Mouse (Mus musculus) hindbrain, embryonic 14.5 days (tissue): ENCODE results near the gene Tshz2. TPM values are rescaled to one million over a fixed set of nuclear protein-coding genes. Genes with fewer than 3 reads are reported as not detected.

ENCODE experiments used
- ATAC-seq: fragments of 200-750 bp; cut with Nextera tagmentation; 2 replicates; pipeline ENCODE4 v1.8.0; 2017; ENCODE audit warnings: moderate number of reproducible peaks, mild to moderate bottlenecking, moderate TSS enrichment, moderate library complexity; ENCODE audit not compliant: low FRiP score
- DNase-seq: peaks from one replicate; pipeline ENCODE4 v3.0.0-alpha.2; 2015; ENCODE audit warnings: low spot score
- H3K27ac ChIP-seq: fragments of 300-500 bp; sonication (generic); 2 replicates; pipeline ENCODE4 v1.5.1; 2014; ENCODE audit warnings: mild to moderate bottlenecking, moderate library complexity
- H3K27me3 ChIP-seq: fragments of 300-500 bp; sonication (generic); 2 replicates; pipeline ENCODE4 v1.6.1; 2014; ENCODE audit warnings: mild to moderate bottlenecking, low read length, mixed read lengths; ENCODE audit not compliant: control insufficient read depth, insufficient read depth
- H3K36me3 ChIP-seq: fragments of 300-500 bp; sonication (generic); replicated peaks from 2 replicates; pipeline ENCODE4 v1.6.1; 2014; ENCODE audit not compliant: control insufficient read depth, insufficient read depth
- H3K4me1 ChIP-seq: fragments of 300-500 bp; sonication (generic); replicated peaks from 2 replicates; pipeline ENCODE4 v1.6.1; 2014; ENCODE audit warnings: antibody characterized with exemption, low read length, mixed read lengths; ENCODE audit not compliant: control insufficient read depth, insufficient read depth
- H3K4me2 ChIP-seq: fragments of 300-500 bp; sonication (generic); replicated peaks from 2 replicates; pipeline ENCODE4 v1.6.1; 2014; ENCODE audit warnings: mild to moderate bottlenecking, moderate library complexity
- H3K4me3 ChIP-seq: fragments of 300-500 bp; sonication (generic); replicated peaks from 2 replicates; pipeline ENCODE4 v1.5.1; 2014; ENCODE audit warnings: mild to moderate bottlenecking, low read length
- H3K9ac ChIP-seq: fragments of 300-500 bp; sonication (generic); 2 replicates; pipeline ENCODE4 v1.6.1; 2014
- H3K9me3 ChIP-seq: fragments of 300-500 bp; sonication (generic); 2 replicates; pipeline ENCODE4 v1.6.1; 2016; ENCODE audit warnings: low read length; ENCODE audit not compliant: control insufficient read depth
- WGBS: fragments of 180-500 bp; shearing (Covaris S2); extraction: QIAGEN DNeasy Blood & Tissue Kit; methylation state at CpG from one replicate; pipeline ENCODE4 v1.1.7; 2014; 5-methylcytosine and 5-hydroxymethylcytosine counted together
- polyA plus RNA-seq: library from polyadenylated mRNA; unstranded; fragments of >200 nt; fragmentation: Nextera tagmentation; extraction: Ambion mirVana; gene quantifications from 2 replicates; pipeline ENCODE4 v1.2.1, GENCODE M21; 2014

The Tshz2 gene
- polyA plus RNA-seq, 1 experiment from 2014 or later = 38.1 TPM

GRCm38 (mm10) chr2:169962231-169962600 is 329.4 kb downstream of the Tshz2 start:
- H3K27me3 ChIP-seq = no peaks in the 10 kb centered on the region
- DNase-seq = no peak
- no peaks in the 10 kb centered on the region for H3K36me3 ChIP-seq
- WGBS = 24% methylated on average over 8 of the region's 8 CpGs
- no peaks in the 10 kb centered on the region for H3K9me3 ChIP-seq
- 0 out of 2 replicates have a peak overlapping the region, but pooled peaks have one; percentile 12 for H3K4me3 ChIP-seq
- H3K9ac ChIP-seq = peak overlapping the region; percentile 25; the same call in 1 of the 2 replicates
- peak overlapping the region; percentile 44 for H3K27ac ChIP-seq
- peak; percentile 7; the same call in 1 of the 2 replicates for ATAC-seq
- H3K4me1 ChIP-seq = peaks cover 24% of the 10 kb centered on the region
- peak overlapping the region; percentile 53 for H3K4me2 ChIP-seq

- DNase-seq (no peak), ATAC-seq (no peak)
- Histone ChIP-seq H3K36me3 (no peaks in the 10 kb centered on the region), H3K4me1 (peaks cover 24% of the 10 kb centered on the region), H3K9ac (no peak overlapping the region), H3K9me3 (no peaks in the 10 kb centered on the region), H3K27ac (peak overlapping the region; percentile 44; the same call in 1 of the 2 replicates), H3K4me3 (no peak overlapping the region), H3K4me2 (no peak overlapping the region), H3K27me3 (no peaks in the 10 kb centered on the region)
- WGBS = 81% methylated on average over 8 of the region's 8 CpGs
These were observed 330.0 kb downstream of the Tshz2 start for GRCm38 (mm10) chr2:169962776-169963175.

GRCm38 (mm10) chr2:169970481-169970880 is 337.7 kb downstream of the Tshz2 start:
- Histone ChIP-seq H3K4me1 (no peaks in the 10 kb centered on the region), H3K36me3 (no peaks in the 10 kb centered on the region), H3K27ac (no peak overlapping the region), H3K9ac (no peak overlapping the region), H3K27me3 (no peaks in the 10 kb centered on the region), H3K4me3 (no peak overlapping the region), H3K9me3 (no peaks in the 10 kb centered on the region; the same call in 1 of the 2 replicates), H3K4me2 (no peak overlapping the region)
- WGBS = 96% methylated on average over 6 of the region's 6 CpGs
- no peak for DNase-seq
- ATAC-seq = no peak

- DNase-seq = no peak
- H3K27ac ChIP-seq = no peak overlapping the region
- no peaks in the 10 kb centered on the region for H3K36me3 ChIP-seq
- no peaks in the 10 kb centered on the region for H3K27me3 ChIP-seq
- WGBS = 85% methylated on average over 10 of the region's 10 CpGs
- no peaks in the 10 kb centered on the region for H3K4me1 ChIP-seq
- no peaks in the 10 kb centered on the region for H3K9me3 ChIP-seq
- no peak overlapping the region for H3K4me2 ChIP-seq
- H3K4me3 ChIP-seq = no peak overlapping the region
- ATAC-seq = no peak
- no peak overlapping the region for H3K9ac ChIP-seq
These were observed 350.1 kb downstream of the Tshz2 start for GRCm38 (mm10) chr2:169982925-169983324.

GRCm38 (mm10) chr2:169987186-169987585 is 354.4 kb downstream of the Tshz2 start:
- ATAC-seq (no peak), DNase-seq (no peak)
- 71% methylated on average over 13 of the region's 13 CpGs for WGBS
- Histone ChIP-seq H3K4me2 (no peak overlapping the region), H3K27me3 (no peaks in the 10 kb centered on the region), H3K9me3 (no peaks in the 10 kb centered on the region), H3K36me3 (no peaks in the 10 kb centered on the region), H3K4me3 (no peak overlapping the region), H3K27ac (no peak overlapping the region), H3K4me1 (no peaks in the 10 kb centered on the region), H3K9ac (no peak overlapping the region)

- Histone ChIP-seq H3K4me2 (no peak overlapping the region), H3K36me3 (no peaks in the 10 kb centered on the region), H3K27me3 (no peaks in the 10 kb centered on the region), H3K9ac (no peak overlapping the region), H3K27ac (no peak overlapping the region), H3K4me3 (no peak overlapping the region), H3K4me1 (no peaks in the 10 kb centered on the region), H3K9me3 (no peaks in the 10 kb centered on the region)
- no peak for DNase-seq
- no peak for ATAC-seq
- 93% methylated on average over 1 of the region's 1 CpGs for WGBS
These were observed 356.4 kb downstream of the Tshz2 start for GRCm38 (mm10) chr2:169989186-169989585.

- no peak overlapping the region for H3K27ac ChIP-seq
- ATAC-seq (no peak), DNase-seq (no peak)
- no peaks in the 10 kb centered on the region for H3K4me1 ChIP-seq
- no peaks in the 10 kb centered on the region for H3K9me3 ChIP-seq
- no peak overlapping the region for H3K4me2 ChIP-seq
- WGBS = 84% methylated on average over 7 of the region's 7 CpGs
- no peak overlapping the region for H3K4me3 ChIP-seq
- H3K9ac ChIP-seq = no peak overlapping the region
- no peaks in the 10 kb centered on the region for H3K27me3 ChIP-seq
- H3K36me3 ChIP-seq = no peaks in the 10 kb centered on the region
These were observed 358.2 kb downstream of the Tshz2 start for GRCm38 (mm10) chr2:169990991-169991390.

GRCm38 (mm10) chr2:169995987-169996386 is 363.2 kb downstream of the Tshz2 start:
- no peak overlapping the region for H3K4me3 ChIP-seq
- ATAC-seq (no peak), DNase-seq (no peak)
- peaks cover 16% of the 10 kb centered on the region for H3K4me1 ChIP-seq
- no peaks in the 10 kb centered on the region for H3K36me3 ChIP-seq
- no peak overlapping the region for H3K27ac ChIP-seq
- H3K4me2 ChIP-seq = no peak overlapping the region
- H3K9me3 ChIP-seq = no peaks in the 10 kb centered on the region
- WGBS = 45% methylated on average over 12 of the region's 12 CpGs
- no peaks in the 10 kb centered on the region for H3K27me3 ChIP-seq
- H3K9ac ChIP-seq = no peak overlapping the region

- H3K4me3 ChIP-seq = no peak overlapping the region
- no peaks in the 10 kb centered on the region for H3K36me3 ChIP-seq
- peaks cover 16% of the 10 kb centered on the region for H3K4me1 ChIP-seq
- WGBS = 51% methylated on average over 16 of the region's 16 CpGs
- no peaks in the 10 kb centered on the region for H3K9me3 ChIP-seq
- DNase-seq = peak; percentile 45
- no peak overlapping the region for H3K27ac ChIP-seq
- no peak overlapping the region for H3K4me2 ChIP-seq
- no peak for ATAC-seq
- no peaks in the 10 kb centered on the region for H3K27me3 ChIP-seq
- H3K9ac ChIP-seq = no peak overlapping the region
These were observed 363.9 kb downstream of the Tshz2 start for GRCm38 (mm10) chr2:169996501-169997237.
